Mouse (Mus musculus) heart, adult 8-10 months (tissue): ENCODE measurements around the gene 2900026A02Rik. TPM values are rescaled to one million over a fixed set of nuclear protein-coding genes. Genes with fewer than 3 reads are reported as not detected.

ENCODE experiments used
- DNase-seq: peaks from one replicate; pipeline ENCODE4 v3.0.0; 2022; ENCODE audit warnings: low spot score
- total RNA-seq, 4 experiments: library from RNA; stranded (reverse); gene quantifications; 2 replicates each; pipeline ENCODE4 v1.2.4; 2022

Gene 2900026A02Rik
- total RNA-seq, 4 experiments from 2014 or later: 15.4 to 21.6 (median 20.3) TPM

DNA sequence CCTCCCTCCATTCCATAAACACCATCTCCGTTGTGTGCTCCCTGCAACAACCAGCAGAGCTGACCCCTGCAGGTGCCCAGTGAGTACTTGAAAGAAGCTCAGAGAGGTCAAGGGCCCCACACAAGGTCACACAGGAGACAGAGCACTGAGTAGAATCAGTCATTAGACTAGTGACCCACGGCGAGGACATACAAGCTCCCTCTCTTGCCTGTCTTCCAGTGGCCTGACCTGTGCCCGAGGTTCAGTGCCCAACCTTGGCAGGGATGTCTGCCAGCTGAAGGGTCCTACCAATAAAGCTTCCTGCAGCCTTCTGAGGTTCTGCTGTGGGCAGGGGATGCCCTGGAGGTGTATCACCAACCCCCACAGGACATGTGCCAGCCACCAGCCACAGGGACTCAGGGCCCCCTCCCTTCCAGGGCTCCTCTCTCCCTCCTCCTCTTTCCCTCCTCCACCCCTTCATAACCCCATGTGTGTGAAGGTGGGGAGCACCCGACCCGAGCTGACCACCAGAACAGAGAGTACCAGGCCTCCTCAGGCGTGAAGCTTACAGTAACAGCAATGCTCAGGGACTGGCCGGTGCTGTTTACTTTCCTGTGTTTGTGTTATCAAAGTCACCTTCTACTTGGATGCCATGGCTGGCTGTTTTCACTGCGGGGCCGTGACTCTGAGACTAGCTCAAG is 8.7 kb downstream of the 2900026A02Rik start:
- no peak for DNase-seq

DNA sequence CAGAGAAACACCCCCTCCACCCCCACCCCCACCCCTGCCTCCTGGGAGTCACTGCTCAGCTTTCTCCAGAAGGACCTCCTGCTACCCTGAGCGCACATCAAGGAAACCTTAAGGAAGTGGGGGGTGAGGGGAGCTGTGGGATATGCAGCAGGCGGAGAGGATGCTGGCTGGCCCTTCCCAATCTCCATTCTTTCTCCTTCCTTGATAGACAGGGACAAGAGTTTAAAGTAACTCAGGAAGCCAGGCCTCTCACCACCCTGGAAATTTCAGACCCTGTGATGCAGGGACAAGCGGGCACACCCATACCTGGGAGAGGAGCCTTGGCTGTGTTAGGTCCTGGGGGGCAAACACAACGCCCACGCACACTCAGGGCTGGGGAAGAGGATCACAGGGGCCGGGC is 10.7 kb downstream of the 2900026A02Rik start:
- DNase-seq: no peak

DNA sequence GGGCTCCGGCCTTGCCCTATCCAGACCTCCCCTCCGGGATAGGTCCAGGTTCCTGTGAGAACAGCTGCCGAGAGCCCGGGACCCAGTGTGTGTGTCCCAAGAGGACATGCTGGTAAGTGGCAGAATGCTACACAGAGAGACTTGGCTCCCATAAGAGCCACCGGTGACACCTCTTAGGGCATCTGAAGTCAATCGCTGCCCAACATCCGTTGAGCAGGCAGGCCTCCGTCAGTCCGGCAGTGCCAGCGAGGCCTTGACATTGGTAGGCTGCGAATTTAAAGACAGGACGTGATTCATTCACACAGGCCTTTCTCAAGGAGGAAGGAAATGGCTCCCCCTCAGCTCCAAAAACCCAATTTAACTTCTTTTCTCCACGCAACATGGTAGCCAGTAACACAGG is 11.1 kb downstream of the 2900026A02Rik start:
- DNase-seq: no peak

DNA sequence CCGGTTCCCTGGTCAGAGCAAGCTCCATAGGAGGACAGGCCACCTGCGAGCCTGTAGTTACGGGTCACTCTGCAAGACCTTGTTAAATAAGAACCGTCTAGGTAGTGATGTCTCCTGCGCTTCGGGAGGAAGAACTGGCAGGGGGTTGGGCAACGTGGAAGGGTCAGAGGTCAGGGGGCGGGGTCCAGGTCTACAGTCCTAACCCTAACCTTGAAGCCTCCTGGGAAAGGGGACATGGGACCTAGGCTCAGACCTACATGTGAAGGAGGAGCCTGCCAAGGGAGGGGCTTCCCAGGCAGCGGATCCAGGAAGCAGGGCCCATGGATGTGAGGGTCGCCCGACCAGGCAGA is 11.7 kb downstream of the 2900026A02Rik start:
- no peak for DNase-seq

DNA sequence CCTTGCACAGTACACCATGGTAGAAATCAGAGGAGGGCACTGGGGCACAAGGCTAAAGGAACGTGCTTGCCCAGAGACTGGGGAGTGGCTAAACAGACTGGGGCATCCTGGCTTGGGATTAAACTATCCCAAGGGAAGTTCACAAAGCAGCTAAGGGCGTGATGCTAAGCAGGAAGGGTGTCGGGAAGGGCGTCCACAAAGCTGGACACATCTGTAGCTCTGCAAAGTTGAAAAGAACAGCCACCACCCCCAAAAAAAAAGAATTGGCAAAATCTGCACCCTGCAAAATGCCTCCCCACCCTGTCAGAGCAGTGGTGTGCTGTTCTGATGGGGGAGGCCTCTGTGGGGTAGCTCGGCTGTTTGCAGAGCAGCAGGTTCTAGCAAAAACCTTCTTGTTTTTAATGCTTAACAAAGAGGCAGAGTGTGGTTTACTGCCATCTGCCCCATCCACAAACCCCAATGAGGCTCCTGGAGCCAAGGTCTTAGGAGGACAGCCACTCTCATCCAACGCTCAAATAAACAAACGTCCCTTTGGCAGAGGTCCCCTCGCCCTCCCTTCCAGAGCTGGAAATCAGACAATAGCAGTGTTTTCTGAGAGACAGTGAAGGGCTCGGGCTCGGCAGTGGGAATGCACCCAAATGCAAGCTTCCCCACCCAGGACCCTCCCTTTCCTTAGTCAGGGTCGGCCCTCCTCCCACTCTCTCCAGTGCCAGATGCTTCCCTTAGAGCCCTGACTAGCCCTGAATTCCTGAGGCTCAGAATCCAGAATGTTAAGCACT is 12.2 kb downstream of the 2900026A02Rik start:
- peak; percentile 89 for DNase-seq

DNA sequence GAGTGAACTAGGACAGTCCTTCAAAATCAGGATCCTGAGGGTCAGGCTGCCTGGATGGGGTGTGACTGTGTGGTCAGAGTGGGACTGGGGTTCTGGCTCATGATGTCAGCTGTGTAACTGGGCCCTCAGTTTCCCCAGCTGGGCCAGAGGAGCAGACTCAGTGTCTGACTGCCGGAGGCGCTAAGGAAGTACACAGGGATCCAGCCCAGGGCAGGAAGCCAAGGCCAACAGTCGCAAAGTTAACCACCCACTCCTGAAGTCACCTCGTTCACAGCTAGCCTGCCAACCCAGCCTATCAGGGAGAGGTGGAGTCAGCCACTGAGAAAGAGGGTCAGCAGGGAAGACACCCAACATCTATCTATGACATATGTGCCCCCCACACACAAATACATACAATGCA is 13.0 kb downstream of the 2900026A02Rik start:
- peak; percentile 84 for DNase-seq

DNA sequence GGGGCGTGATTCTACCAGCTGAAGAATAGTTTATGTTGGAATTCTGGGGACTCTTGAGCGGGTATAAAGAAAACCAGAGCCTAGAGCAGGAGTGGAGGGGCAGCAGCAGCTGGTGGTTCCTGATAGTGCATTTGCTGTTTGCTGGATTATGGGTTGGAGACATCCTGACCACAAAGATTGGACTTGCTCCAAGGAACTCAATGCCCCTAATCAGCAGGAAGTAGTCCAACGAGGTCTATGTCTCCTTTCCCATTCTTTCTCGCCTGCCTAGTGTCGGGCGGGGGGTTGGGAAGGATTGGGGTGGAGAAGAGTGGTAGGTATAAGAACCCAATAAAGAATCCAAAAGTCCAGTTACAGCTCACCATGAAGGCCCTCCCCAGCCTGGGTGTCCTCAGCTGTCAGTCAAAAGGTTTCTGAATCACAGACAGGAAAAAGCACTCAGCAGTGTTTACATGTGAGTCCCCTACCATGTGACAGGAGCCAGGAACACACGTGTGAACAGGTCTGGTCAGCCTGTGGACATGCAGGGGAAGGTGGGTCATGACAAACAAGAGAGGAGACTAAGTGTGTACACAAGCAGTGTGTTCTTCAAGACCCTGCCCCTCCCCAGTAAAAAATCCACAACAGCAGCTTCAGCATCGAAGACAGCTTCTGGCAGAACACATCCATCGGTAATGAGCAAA is 14.2 kb downstream of the 2900026A02Rik start:
- DNase-seq: no peak

DNA sequence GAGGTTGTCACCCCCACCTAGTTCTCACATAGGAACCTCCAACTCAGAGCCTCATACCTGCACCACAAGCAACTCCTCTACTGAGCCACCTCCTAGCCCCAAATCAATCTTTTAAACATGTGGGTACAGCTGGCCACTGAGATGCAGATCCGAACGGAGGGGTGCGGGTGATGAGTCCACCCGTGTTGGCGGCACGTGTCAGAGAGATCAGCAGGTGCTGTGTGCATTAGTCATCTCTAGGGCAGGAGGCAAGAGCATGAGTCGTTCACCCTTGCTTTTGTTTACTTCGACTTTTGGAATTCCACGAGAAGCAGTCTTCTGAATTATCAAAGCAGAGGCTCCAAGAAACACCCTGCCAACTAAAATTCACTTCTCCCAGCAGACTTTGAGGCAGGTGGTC is 16.8 kb downstream of the 2900026A02Rik start:
- no peak for DNase-seq

DNA sequence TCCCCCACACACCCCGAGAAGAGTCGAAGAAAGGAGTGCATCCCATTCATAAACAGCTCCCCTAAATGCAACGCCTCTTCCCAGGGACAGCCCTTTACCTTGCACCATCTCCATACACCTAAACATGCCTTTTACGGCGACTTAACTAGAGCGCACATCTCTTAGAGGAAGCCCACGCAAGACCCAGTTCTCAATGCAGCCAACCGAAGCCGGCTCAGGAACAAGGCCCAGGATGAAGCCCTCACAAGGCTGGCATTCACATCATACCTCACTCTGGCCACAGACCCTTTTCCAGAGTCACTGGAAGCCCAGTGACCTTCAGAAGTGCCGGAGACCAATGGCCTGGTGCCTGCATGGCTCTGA is 21.3 kb downstream of the 2900026A02Rik start:
- DNase-seq: no peak

DNA sequence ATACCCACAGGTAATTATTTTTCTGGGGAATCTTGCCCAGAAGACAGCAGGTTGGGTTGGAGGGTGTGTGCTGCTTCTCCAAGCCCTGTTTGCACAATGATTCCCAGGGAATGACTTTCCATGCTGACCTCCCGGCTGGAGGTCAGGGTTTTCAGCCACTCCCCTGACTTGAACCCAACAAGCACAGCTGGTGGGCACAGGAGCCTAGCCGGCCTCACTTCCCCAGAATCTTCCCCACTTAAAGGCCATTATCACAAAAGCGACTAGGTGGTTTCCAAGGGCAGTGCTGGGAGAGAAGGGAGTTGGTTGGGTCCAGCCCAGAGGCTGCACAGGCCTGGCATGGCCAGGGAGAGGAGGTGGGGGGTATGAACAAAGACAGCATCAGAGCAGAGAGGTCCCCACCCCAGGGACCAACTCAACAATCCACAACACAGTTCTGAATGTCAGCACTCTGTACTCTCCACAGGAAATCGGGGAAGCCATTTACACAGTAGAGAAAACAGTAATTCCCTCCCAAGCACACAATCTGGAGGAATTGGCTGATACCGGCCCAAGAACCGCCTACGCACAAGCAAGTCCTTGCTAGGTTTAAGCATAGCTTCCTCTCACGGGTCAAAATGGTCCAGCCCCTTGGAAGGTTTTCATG is 21.8 kb downstream of the 2900026A02Rik start:
- peak; percentile 74 for DNase-seq

DNA sequence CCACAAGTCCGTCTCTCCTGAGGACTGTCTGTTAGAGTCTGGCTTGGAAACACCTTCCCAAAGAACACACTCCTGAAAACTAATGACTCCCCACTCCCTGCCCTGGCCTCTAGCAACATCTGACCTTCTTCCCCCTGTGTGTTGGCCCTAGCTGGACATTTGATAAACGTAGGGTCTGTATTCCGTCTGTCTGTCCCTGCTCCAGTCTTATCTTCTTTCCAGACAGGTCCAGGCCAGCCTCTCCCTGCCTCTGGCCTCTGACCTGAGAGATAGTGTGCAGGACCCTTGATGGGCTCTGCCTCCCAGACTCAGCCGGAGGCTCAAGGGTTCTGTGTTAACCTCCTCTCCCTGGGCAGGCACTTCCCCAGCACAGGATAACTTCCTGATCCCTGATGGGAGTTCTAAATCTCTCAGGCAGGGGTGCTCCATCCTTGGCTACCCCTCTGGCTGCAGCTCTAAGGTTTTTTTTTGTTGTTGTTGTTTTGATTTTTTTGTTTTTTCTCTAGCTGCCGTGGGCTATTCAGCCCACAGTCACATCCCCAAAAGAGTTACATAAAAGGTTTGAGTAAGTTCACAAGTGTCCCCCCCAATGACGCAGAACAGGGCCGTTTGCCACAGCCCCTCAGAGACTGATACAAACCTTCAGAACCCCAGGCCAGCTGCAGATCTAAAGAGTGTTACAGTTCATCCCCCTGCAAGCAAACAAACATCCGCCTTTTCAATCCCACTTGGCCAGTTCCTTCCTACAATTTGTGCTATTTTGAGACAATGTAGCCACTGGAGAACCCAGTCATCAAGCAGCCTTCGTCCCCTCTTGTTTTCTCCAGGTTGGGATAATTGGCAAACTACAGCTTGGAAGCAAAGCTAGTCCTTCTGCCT is 23.9 kb downstream of the 2900026A02Rik start:
- DNase-seq: peak; percentile 71

DNA sequence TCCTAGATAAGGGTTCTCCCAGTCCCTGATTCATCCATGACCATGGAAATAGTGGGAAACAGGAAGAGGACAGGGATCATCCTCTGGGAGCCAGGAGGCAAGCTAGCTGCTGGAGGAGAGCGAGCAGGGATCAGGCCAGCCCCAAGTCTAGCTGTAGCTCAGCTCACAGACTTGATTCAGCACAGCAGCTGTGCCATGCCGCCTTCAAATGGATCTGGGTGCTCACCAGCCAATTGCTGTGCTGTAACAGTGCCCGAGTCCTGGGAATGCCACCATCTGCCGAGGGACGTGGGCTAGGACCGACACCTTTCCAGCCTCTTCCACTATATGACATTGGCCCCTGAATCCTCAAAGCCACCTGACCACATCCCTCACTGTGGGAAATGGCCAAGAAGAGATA is 25.1 kb downstream of the 2900026A02Rik start:
- no peak for DNase-seq

DNA sequence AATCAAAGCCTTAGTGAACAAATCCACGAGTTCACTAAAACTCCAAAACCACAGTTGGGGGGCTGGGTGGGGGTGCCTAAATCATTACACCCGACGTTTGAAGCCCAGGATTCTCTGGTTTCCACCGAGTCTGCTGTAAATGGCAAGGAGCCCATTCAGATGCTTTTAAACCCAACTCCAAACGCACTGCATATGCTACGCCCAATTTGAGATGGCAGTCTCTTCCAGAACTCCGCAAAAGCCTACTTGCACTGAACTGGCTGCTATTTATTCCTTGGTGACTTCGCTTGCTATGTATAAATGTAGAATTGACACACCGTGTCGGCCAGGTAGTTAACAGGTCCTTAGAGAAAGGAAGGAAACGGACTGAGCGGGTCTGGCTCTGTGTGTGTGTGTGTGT is 25.6 kb downstream of the 2900026A02Rik start:
- DNase-seq: no peak

DNA sequence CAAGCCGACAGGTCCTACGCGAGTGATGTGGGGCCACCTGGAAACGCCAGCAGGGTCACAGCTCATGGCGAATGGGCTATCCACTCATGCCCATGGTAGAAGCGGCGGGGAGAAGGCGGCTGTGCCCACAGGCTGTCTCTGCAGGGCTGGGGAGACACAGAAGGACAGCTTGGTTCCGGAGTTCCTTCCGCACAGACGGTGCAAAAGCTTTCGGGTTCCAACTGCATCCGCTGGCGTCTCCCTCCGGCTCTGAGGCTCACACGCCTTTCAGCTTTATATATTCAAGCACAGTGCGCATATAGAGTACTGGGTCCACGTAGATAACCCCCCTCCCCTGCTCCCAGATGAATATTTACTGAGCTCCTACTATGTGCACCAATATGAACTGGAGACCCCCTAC is 27.3 kb downstream of the 2900026A02Rik start:
- no peak for DNase-seq

DNA sequence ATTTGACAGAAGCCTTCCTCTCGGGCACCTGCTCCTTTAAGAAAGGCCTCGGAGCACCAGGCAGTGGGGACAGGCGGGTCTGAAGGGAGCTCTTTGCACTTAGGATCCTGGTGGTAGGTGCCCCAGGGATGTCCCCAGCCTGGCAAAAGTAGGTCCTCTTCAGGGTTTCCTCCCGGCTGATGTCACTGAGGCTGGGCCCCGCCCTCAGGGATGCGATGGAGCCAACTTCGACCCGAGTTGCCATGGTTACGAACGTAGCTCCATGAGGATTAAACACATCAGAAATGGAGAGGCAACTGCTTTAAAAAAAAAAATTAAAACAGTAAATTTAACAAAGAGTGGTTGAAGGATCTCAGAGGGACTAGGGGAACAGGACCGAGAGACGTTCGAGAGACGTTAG is 29.1 kb downstream of the 2900026A02Rik start:
- no peak for DNase-seq

DNA sequence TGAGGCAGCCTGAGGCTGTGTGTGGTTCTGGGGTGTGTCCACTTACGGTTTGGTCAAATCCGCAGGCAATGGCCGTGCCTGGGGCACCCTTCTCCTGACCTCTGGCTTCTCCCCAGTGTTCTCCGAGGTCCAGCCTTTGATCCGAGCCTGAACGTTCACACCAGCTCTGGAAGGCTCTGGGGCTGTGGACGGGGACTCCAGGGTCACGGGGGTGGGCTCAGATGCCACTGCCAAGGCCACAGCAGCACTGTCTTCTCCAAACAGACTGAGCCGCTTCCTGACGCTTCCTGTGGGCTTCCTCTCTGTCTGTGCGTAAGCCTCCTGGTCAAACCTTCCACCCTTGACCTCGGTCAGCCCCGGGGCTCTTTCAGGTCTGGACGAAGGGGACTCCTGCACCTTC is 30.5 kb downstream of the 2900026A02Rik start:
- DNase-seq: no peak

DNA sequence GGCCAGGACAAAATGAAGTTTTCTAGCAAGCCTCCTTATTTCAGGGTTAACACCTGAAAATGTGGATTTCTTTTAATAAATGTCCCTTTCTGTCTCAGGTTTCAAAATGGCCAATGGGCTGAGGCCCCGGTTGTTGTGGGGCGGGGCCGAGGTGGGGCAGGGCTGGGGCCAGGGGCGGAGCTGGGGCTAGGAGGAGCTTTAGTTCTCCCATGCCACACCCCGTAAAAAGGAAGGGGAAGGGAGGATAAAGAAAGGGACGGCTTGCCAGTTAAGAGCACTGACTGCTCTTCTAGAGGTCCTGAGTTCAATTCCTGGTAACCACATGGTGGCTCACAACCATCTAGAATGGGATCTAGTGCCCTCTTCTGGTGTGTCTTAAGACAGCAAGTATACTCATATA is 39.6 kb downstream of the 2900026A02Rik start:
- no peak for DNase-seq

DNA sequence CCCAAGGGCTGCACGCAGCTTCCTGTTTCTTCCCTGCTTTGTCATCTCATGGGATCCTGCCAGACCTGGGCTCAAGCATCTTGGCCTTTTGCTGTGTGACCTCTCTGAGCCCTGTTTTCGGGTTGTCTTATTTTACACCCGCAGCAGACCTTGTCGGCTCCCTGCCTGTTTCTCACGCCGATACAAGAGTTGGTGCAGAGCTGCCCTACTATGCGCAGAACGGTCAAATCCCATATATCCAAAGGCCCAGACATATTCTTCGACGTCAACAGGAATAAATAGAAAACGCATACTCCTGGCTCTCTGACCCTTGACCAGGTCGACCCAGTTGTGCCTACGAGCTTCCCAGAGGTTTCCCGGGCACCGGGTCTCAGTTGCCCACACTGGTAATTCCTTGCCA is 40.3 kb downstream of the 2900026A02Rik start:
- no peak for DNase-seq

DNA sequence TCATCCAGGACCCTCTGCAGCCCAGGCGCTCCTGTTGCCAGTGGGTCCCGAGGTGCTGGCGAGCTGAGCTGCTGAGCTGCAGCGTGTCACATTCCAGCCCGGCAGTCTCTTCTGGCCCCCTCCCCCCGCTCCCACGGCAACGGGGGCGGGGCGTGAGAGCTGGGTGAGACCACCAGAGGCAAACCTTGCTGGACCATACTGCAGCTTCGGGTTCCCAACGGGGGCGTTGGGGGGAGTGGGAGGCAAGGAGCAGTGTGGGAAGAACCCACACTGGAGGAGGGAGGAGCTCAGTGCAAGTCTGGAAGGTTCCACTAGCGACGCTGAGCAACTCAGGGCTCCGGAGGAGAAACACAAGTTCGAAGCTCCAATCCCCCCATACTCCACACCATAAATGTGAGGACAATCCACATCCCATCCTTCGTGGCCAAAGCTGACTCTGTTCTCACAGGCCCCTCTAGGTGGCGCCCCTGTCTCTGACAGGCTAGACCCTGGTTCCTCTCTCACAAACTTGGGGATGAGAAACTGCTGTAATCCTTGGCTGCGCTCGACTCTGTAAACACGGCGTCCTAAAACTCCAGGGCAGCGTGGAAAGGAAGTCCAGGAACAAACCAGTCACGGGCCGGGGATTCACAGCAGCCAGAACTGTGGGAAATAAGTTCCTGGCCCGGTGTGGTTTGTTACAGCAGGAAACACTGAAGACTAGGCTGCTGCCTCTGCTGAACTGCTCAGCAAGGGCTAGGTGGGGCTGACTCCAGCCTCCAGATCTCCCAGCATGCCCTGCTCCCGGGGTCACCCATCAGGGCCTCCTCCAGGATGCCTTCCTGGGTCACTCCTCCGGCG is 41.0 kb downstream of the 2900026A02Rik start:
- DNase-seq: peak; percentile 94

DNA sequence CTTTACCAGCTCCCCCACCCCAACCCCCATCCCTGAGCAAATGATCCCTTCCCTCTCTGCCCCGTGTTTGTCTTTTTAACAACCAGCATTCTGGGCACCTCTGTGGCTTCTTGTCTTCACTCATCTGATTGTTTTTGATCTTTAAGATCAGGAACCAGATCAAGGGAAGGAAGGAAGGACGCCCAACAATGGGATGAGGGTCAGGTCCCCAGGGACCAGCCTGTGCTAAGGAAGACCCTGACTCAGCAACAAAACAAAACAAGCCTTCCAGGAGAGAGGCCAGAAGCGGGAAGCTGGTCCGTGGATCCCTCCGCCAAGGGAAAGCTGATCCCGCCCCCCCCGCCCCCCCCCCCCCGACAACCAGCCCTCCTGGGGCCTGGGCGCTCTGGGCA is 41.6 kb downstream of the 2900026A02Rik start:
- no peak for DNase-seq

DNA sequence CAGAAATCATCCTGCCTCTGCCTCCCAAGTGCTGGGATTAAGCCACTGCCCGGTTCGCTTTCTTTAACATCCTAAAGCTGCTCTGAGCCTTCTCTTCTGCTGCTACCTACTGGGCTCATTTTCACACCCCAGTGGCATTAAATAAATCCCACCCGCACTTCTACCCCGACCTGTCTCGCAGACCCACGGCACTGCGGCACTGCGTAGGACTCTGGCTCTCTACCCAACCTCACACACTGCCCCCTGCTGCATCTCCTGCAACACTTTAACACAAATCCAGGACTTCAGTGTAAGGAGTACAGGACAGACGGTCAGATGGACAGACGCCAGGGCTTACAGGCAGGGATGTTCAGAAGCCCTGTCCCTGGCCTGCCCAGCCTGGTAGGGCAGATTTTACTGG is 45.1 kb downstream of the 2900026A02Rik start:
- DNase-seq: no peak
